Mouse (Mus musculus) layer of hippocampus, adult 9-10 months (tissue): ENCODE data around the gene Por.

Experiments
- DNase-seq: peaks from one replicate; pipeline ENCODE4 v3.0.0; 2022; ENCODE audit warnings: low spot score

Por gene

DNA sequence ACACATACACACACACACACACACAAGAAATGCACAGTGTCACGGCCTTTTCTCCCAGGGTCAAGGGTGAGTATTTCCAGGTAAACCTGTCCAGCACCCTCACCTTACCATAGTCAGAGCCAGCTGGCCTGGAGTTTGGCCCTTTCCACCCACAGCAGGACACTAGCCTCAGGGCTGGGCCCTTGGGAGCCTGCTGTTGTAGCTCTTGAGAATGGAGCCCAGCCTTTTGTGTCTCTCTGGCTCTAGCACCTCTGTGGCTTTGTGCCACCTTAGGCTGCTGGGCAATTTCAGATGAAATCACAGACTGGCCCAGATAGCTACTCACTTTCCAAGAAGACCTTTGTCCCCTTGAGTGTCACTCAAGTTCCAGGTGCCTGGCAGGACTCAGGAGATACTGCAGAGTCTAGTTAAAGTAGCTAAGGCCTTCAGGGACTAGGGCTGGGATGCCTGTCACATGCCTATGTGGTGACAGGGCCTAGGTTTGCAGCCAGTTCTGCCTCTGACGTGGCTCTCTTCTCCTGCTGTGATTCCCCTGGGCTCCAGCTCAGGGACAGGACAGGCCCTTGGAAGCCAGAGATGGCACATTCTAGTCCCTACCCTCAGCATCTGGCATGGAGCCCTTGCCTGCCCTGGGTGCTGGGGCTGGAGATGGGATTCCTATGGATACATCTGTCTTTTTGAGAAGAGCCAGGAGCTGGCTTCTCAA is 57.0 kb downstream of the Por start:
- DNase-seq: no peak

DNA sequence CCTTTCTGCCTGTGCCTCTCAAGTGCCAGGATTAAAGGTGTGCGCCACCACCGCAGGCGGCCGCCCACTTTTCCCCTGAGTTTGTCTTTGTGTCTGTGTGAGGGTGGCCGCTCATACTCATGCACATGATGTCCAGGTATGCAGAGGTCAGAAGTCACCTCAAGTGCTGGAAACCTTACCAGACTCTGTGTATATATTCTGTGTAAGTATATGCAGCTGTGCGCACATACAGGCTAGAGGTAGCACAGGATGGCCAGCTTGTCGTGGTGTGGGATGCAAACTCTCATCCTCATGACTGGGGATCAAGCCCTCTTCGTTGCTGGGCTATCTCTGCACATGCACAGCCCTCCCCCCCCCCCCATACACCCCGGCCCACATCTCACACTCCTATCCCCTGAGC is 58.0 kb downstream of the Por start:
- DNase-seq: no peak

DNA sequence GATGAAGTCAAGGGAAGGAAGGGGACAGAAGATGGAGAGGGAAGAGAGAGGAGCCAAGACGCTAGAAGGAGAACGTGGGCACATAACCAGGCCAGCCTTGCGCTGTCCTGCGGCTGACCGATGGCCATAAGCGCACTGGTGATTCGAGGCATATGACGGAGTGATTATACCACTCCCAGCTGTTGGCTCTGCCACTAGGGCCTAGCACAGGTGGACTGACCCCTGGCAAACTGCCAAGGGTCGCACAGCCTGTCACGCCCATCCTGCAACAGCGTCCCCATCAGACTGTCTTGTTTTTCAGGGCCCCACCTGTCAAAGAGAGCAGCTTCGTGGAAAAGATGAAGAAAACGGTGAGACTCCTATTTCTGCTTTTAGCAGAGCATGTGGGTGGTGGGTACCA is 58.5 kb downstream of the Por start:
- DNase-seq: no peak

DNA sequence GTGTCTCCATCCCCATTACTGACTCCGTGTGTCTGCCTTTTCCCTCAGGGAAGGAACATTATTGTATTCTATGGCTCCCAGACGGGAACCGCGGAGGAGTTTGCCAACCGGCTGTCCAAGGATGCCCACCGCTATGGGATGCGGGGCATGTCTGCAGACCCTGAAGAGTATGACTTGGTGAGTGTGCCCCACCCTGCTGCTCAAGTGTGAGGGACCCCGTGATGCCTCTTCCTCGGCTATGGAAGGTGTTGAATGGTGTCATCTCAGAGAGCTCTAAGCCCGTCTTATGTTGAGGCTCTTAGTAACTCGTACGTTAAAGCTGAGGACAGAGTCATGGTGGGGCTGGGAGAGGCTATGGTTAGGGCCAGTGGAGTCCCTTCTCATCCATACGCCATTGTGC is 59.5 kb downstream of the Por start:
- no peak for DNase-seq

DNA sequence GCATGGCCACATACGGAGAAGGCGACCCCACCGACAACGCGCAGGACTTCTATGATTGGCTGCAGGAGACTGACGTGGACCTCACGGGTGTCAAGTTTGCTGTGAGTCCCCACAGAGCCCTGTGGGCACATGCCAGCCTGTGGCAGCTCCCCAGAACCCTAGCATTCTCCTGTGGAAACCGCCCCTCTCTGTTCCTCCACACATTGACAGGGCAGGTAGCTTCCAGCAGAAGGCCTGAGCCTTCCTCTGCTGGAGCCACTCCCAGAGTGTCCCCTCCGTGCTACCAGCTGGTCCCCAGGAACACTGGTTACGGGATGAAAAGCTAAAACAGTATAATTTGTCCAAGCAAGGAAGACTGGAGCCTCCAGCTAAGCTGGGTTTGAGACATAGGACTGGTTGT is 60.4 kb downstream of the Por start:
- DNase-seq: no peak

DNA sequence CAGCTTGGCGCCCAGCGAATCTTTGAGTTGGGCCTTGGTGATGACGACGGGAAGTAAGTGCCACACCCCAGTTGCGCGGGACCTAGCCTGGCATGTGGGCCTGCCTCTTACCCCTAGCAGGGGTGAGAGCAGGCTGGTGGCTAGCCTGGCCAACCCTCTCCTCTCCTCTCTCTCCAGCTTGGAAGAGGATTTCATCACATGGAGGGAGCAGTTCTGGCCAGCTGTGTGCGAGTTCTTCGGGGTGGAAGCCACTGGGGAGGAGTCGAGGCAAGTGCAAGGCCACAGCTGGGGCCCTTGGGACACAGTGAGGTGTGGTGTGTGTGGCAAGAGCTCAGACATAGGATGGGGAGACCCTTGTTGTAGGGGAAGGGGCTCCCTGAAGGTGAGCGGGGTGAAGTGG is 61.1 kb downstream of the Por start:
- no peak for DNase-seq

- no peak for DNase-seq
Observed at GRCm38 (mm10) chr5:135731322-135731721, 61.5 kb downstream of the Por start.

DNA sequence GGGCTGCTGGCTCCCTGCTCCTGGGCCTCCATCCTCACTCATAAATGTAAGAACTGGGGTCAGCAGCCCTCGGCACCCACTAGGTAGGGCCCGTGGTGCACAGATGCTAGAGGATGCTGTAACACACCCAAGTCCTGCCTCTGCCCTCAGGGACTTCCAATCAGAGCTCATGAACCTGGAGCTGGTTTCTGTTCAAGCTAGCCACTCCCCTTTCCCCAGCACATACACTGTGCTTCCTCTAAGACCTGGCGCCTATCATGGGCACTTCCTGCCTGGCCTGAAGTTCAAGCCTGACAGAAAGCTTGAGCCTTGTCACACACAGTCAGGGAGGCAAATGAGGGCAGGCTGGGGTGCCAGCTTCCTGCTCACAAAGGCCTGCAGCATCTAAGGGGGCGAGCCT is 63.2 kb downstream of the Por start:
- no peak for DNase-seq

GRCm38 (mm10) chr5:135734057-135734680 is 64.3 kb downstream of the Por start:
- DNase-seq: no peak

GRCm38 (mm10) chr5:135735741-135736140 is 65.9 kb downstream of the Por start:
- DNase-seq: no peak

DNA sequence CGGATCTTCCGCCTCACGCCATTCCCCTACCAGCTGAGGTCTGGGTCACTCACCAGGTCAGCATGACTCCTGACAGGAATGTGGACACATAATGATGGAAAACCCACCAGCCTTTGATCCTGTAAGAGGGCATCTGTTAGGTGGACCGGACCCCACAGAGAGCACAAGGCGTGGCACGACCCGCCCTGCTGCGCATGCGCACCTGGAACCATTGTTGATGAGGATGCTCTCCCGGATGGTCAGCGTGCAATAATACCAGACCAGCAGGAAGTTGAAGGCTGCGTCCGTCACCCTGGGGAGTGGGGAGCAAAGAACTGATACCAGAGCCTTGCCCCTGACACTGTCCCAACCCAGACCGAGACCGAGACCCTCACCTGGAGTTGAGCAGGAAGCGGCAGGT is 66.7 kb downstream of the Por start:
- no peak for DNase-seq

GRCm38 (mm10) chr5:135737154-135737553 is 67.3 kb downstream of the Por start:
- DNase-seq: no peak

DNA sequence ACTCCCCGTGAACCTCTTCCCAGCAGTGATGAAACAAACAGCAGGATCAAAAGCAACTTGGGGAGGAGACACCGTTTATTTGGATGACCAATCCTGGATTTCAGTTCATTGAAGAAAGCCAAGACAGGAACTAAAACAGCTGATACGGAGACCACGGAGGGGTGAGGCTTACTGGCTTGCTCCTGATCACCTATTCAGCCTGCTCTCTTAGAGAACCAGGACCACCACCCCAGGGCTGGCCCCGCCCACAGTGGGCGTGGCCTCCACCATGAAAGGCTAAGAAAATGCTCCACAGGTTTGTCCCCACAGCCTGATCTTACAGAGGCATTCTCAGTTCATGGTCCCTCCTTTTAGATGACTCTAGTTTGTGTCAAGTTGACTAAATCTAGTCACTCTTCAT is 68.4 kb downstream of the Por start:
- DNase-seq: no peak

DNA sequence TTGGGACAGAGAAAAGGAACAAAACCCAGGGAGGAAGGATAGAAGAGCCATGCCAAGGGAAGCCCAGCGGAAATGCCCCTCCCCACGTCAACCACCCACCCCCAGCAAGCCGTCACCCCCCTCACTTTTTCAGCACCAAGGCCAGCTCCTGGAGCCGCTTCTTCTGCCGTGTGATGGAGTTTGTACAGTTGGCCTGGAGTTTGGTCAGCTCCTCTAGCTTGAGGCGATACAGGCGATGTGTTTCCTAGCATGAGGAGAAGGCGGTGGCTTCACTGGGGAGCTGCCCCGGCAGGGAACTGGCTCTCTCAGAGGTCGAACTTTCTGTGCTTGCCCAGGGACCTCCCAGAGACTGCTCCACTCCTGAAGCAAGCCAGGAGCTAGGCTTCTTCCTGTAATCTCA is 72.3 kb downstream of the Por start:
- no peak for DNase-seq

DNA sequence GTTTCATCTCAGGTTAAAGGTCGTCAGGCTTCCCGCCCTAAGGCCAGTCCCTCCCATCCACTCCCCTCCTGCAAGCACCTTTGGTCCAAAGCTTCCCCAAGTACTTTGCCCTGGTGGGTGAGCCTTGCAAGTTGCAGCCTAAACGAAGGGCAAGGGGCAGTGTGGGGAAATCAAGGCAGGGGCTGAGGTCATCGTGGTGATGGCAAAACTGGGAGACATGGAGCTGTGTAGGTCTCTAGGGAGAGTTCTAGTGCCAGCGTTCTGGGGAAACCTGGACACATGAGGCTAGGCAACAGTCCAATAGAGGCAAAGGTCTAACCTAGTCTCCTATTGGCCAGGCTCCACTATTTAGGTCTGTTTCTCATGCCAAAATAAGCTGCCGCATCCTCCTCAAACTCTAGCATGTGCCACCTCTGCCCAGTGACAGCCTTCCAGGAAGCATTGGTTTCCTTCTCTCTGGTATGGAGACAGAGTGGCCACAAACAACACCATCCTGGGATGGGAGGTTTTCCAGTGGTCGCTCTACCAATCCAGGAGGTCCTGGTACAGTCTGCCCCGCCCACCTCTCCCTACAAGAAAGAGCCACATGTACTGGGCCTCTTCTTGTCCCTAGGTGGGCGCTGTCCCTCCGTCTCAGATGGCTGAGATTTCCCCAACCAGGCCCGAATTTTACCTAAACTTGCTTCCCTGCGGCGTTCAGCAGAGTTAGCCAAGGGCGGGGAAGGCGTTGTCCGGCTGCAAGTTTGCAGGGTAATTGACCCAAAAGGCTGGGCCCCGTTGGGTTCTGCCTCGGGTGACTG is 73.3 kb downstream of the Por start:
- DNase-seq: no peak

GRCm38 (mm10) chr5:135743741-135744609 is 74.1 kb downstream of the Por start, which contains the start of gene Tmem120a:
Gene Tmem120a (minus strand): TSS chr5:135744448.
- DNase-seq: peak; percentile 79

DNA sequence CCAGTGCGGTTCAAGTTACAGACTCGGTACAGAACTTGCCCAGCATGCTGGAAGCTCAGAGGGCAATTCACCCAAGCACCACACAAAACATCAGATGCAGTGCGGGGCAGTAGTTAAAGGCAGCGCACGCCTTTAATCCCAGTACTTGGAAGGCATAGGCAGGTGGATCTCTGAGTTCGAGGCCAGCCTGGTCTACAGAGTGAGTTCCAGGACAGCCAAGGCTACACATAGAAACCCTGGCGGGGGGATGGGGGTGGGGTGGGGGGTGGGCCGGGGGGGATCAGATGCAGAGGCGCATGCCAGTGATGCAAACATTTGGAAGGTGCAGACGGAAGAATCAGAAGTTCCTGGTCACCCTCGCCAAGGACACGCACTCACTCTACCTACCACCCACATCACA is 74.9 kb downstream of the Por start:
- no peak for DNase-seq

DNA sequence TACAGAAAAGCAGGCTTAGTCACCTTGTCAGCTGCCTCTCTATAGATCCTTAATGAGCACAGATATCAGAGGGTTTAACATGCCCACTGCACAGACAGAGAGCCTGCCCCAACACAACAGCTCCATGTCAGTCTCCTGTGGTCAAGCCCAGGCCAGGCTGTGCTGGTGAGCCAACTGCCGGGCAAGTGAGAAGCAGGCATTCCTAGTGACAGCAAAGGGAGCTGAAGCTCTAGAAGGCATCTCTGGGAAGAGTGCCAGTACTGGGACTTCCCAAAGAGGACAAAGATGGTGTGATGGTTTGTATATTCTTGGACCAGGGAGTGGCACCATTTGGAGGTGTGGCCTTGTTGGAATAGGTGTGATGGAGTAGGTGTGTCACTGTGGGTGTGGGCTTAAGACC is 81.2 kb downstream of the Por start:
- DNase-seq: no peak

DNA sequence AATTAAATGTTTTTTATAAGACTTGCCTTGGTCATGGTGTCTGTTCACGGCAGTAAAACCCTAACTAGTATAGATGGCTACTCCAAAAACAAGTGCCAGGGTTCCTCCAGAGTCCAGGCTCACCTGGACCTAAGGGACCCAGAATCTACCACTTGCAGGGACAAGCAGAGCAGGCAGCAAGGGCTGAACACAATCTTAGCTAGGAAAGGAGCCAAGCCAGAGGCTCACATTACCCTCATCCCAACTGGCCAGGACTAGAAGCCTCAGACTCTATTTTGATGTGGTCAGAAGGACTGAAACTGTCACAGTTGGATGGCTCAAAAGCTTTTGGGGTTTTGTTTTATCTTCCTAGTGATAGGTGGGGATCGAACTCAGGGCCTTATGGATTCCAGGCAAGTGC is 81.8 kb downstream of the Por start:
- DNase-seq: no peak

DNA sequence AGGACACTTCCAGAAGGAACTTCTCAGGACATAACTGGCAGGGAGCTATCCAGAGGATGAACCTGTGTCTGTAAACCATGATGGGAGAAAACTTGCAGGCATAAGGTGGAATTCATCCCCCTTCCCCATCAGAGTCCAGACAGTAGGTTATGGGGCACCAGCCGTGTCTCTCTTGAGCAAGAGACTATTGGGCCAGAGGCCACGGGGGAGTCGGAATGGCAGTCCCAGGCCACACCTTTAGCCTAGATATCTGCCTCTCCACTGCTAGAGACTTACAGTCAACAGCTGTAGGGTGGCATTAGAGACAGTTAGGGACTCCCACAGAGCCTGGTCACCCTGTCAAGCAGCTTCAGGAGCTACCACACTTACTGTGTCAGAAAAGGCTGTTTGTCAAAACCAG is 92.0 kb downstream of the Por start:
- no peak for DNase-seq

DNA sequence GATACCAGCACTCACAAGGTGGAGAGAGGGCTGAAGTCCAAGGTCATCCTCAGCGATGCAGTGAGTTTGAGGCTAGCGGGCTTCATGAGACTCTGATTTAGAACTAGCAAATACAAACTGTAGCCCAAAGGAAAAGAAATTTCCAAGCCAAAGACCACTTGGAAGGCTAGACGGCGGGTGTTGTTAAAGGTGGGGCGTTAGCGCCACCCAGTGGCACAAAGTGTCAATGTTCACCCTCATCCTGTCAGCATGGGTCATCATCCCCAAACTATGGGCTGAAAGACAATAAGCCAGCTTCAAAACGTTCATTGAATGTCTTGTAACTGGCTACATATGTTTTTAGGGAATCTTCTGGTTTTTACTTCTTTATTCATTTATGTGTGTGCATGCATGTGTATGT is 93.7 kb downstream of the Por start:
- peak; percentile 78 for DNase-seq

- no peak for DNase-seq
Observed at GRCm38 (mm10) chr5:135764971-135765370, 95.1 kb downstream of the Por start.
